Mouse (Mus musculus) embryonic facial prominence, embryonic 11.5 days (tissue): ENCODE data around the gene Cel. TPM values are rescaled to one million over a fixed set of nuclear protein-coding genes. Genes with fewer than 3 reads are reported as not detected.

Source experiments
- ATAC-seq: fragments of 200-750 bp; cut with Nextera tagmentation; replicated peaks from 2 replicates; pipeline ENCODE4 v1.8.0; 2017; ENCODE audit warnings: low read depth; ENCODE audit not compliant: insufficient number of reproducible peaks, low FRiP score, low TSS enrichment
- DNase-seq: peaks from one replicate; pipeline ENCODE4 v3.0.0-alpha.2; 2015; ENCODE audit warnings: low spot score
- H3K27ac ChIP-seq: fragments of 300-500 bp; sonication (generic); replicated peaks from 2 replicates; pipeline ENCODE4 v1.5.1; 2014; ENCODE audit warnings: mild to moderate bottlenecking, low read depth, low read length, control low read depth
- H3K27me3 ChIP-seq: fragments of 300-500 bp; sonication (generic); 2 replicates; pipeline ENCODE4 v1.6.1; 2014; ENCODE audit warnings: mild to moderate bottlenecking, low read length, moderate library complexity, mixed read lengths; ENCODE audit not compliant: control insufficient read depth, insufficient read depth
- H3K36me3 ChIP-seq: fragments of 300-500 bp; sonication (generic); replicated peaks from 2 replicates; pipeline ENCODE4 v1.6.1; 2014; ENCODE audit warnings: low read depth, mild to moderate bottlenecking, low read length, moderate library complexity, mixed read lengths; ENCODE audit not compliant: control insufficient read depth, insufficient read depth
- H3K4me1 ChIP-seq: fragments of 300-500 bp; sonication (generic); 2 replicates; pipeline ENCODE4 v1.6.1; 2014; ENCODE audit warnings: low read length, mixed read lengths; ENCODE audit not compliant: control insufficient read depth, insufficient read depth
- H3K4me2 ChIP-seq: fragments of 300-500 bp; sonication (generic); 2 replicates; pipeline ENCODE4 v1.6.1; 2014; ENCODE audit warnings: low read depth, mild to moderate bottlenecking, control low read depth, low read length, moderate library complexity
- H3K4me3 ChIP-seq: fragments of 300-500 bp; sonication (generic); 2 replicates; pipeline ENCODE4 v1.5.1; 2014; ENCODE audit warnings: low read depth, low read length, control low read depth
- H3K9ac ChIP-seq: fragments of 300-500 bp; sonication (generic); replicated peaks from 2 replicates; pipeline ENCODE4 v1.6.1; 2014; ENCODE audit warnings: mild to moderate bottlenecking, control low read depth, low read length
- H3K9me3 ChIP-seq: fragments of 300-500 bp; sonication (generic); replicated peaks from 2 replicates; pipeline ENCODE4 v1.6.1; 2016; ENCODE audit warnings: mild to moderate bottlenecking, low read length, inconsistent platforms, mixed read lengths; ENCODE audit not compliant: control insufficient read depth
- WGBS: fragments of 180-500 bp; shearing (Covaris S2); extraction: QIAGEN DNeasy Blood & Tissue Kit; methylation state at CpG from one replicate; pipeline ENCODE4 v1.1.7; 2014; 5-methylcytosine and 5-hydroxymethylcytosine counted together
- polyA plus RNA-seq: library from polyadenylated mRNA; unstranded; fragments of >200 nt; fragmentation: Nextera tagmentation; extraction: Ambion mirVana; gene quantifications from 2 replicates; pipeline ENCODE4 v1.2.1, GENCODE M21; 2014

Gene Cel
- polyA plus RNA-seq, 1 experiment from 2014 or later, result not detected

GRCm38 (mm10) chr2:28539206-28539605 is 24.0 kb downstream of the Cel start:
- no peak overlapping the region for H3K4me2 ChIP-seq

GRCm38 (mm10) chr2:28538817-28539128 is 24.4 kb downstream of the Cel start:
- Histone ChIP-seq H3K9me3 (no peaks in the 10 kb centered on the region), H3K27ac (peak overlapping the region; percentile 39; the same call in 1 of the 2 replicates), H3K36me3 (no peaks in the 10 kb centered on the region; the same call in none of the 2 replicates), H3K27me3 (no peaks in the 10 kb centered on the region), H3K4me3 (no peak overlapping the region), H3K4me1 (peaks cover 15% of the 10 kb centered on the region), H3K4me2 (no peak overlapping the region), H3K9ac (no peak overlapping the region)
- DNase-seq (peak; percentile 26), ATAC-seq (0 out of 2 replicates have a peak, but pooled peaks have one; percentile 0)
- no CpG with 5 or more reads among the region's 1 CpGs for WGBS

More at GRCm38 (mm10) chr2:28539206-28539605, 24.0 kb downstream of the Cel start:
- H3K36me3 ChIP-seq, result no peaks in the 10 kb centered on the region; the same call in none of the 2 replicates
- DNase-seq (peak; percentile 62), ATAC-seq (peak; percentile 35; the same call in 1 of the 2 replicates)
- H3K27me3 ChIP-seq, result no peaks in the 10 kb centered on the region
- no peaks in the 10 kb centered on the region for H3K9me3 ChIP-seq
- peak overlapping the region; percentile 39; the same call in 1 of the 2 replicates for H3K27ac ChIP-seq
- no peak overlapping the region for H3K4me3 ChIP-seq
- H3K4me1 ChIP-seq, result peaks cover 15% of the 10 kb centered on the region
- H3K9ac ChIP-seq, result peak overlapping the region; percentile 15
- 34% methylated on average over 7 of the region's 7 CpGs for WGBS

- H3K9ac ChIP-seq, result no peak overlapping the region
- no peaks in the 10 kb centered on the region for H3K27me3 ChIP-seq
- H3K9me3 ChIP-seq, result no peaks in the 10 kb centered on the region
- H3K4me2 ChIP-seq, result no peak overlapping the region
- H3K36me3 ChIP-seq, result no peaks in the 10 kb centered on the region; the same call in none of the 2 replicates
- no peak for ATAC-seq
- H3K4me3 ChIP-seq, result no peak overlapping the region
- WGBS, result 82% methylated on average over 8 of the region's 8 CpGs
- DNase-seq, result no peak
- peak overlapping the region; percentile 39; the same call in 1 of the 2 replicates for H3K27ac ChIP-seq
- peaks cover 15% of the 10 kb centered on the region for H3K4me1 ChIP-seq
Observed at GRCm38 (mm10) chr2:28537995-28538816, 25.0 kb downstream of the Cel start.

- no peak for DNase-seq
- no peaks in the 10 kb centered on the region for H3K9me3 ChIP-seq
- no peaks in the 10 kb centered on the region for H3K27me3 ChIP-seq
- H3K4me3 ChIP-seq, result no peak overlapping the region
- WGBS, result 37% methylated on average over 4 of the region's 4 CpGs
- no peak overlapping the region for H3K27ac ChIP-seq
- H3K36me3 ChIP-seq, result no peaks in the 10 kb centered on the region; the same call in none of the 2 replicates
- no peak overlapping the region for H3K9ac ChIP-seq
- H3K4me2 ChIP-seq, result no peak overlapping the region
- no peak for ATAC-seq
- peaks cover 18% of the 10 kb centered on the region for H3K4me1 ChIP-seq
Observed at GRCm38 (mm10) chr2:28537634-28537920, 25.6 kb downstream of the Cel start.

- Histone ChIP-seq H3K4me3 (no peak overlapping the region), H3K4me1 (peaks cover 18% of the 10 kb centered on the region), H3K4me2 (no peak overlapping the region), H3K36me3 (no peaks in the 10 kb centered on the region), H3K9ac (no peak overlapping the region), H3K27ac (no peak overlapping the region), H3K27me3 (no peaks in the 10 kb centered on the region), H3K9me3 (no peaks in the 10 kb centered on the region)
- WGBS, result 80% methylated on average over 11 of the region's 11 CpGs
- DNase-seq, result no peak
- no peak for ATAC-seq
Observed at GRCm38 (mm10) chr2:28536766-28537633, 26.2 kb downstream of the Cel start.

GRCm38 (mm10) chr2:28536166-28536565 is 27.0 kb downstream of the Cel start:
- Histone ChIP-seq H3K36me3 (no peaks in the 10 kb centered on the region), H3K4me2 (no peak overlapping the region), H3K27me3 (no peaks in the 10 kb centered on the region), H3K4me1 (peaks cover 18% of the 10 kb centered on the region), H3K9me3 (no peaks in the 10 kb centered on the region), H3K9ac (no peak overlapping the region), H3K4me3 (no peak overlapping the region), H3K27ac (no peak overlapping the region)
- DNase-seq (peak; percentile 22), ATAC-seq (no peak)
- 56% methylated on average over 4 of the region's 4 CpGs for WGBS

GRCm38 (mm10) chr2:28535650-28536049 is 27.6 kb downstream of the Cel start:
- ATAC-seq (no peak), DNase-seq (no peak)
- H3K27ac ChIP-seq, result peak overlapping the region; percentile 77
- H3K4me2 ChIP-seq, result peak overlapping the region; percentile 13; the same call in 1 of the 2 replicates
- H3K27me3 ChIP-seq, result no peaks in the 10 kb centered on the region
- no peaks in the 10 kb centered on the region for H3K36me3 ChIP-seq
- H3K4me3 ChIP-seq, result no peak overlapping the region
- H3K4me1 ChIP-seq, result peaks cover 18% of the 10 kb centered on the region
- H3K9ac ChIP-seq, result peak overlapping the region; percentile 1
- WGBS, result 34% methylated on average over 7 of the region's 7 CpGs
- no peaks in the 10 kb centered on the region for H3K9me3 ChIP-seq

GRCm38 (mm10) chr2:28535263-28535540 is 28.0 kb downstream of the Cel start:
- H3K27me3 ChIP-seq, result no peaks in the 10 kb centered on the region
- H3K36me3 ChIP-seq, result no peaks in the 10 kb centered on the region
- WGBS, result 17% methylated on average over 4 of the region's 4 CpGs
- H3K9ac ChIP-seq, result peak overlapping the region; percentile 1
- H3K9me3 ChIP-seq, result no peaks in the 10 kb centered on the region
- peaks cover 18% of the 10 kb centered on the region for H3K4me1 ChIP-seq
- no peak overlapping the region; the same call in 1 of the 2 replicates for H3K4me3 ChIP-seq
- ATAC-seq (no peak), DNase-seq (no peak)
- peak overlapping the region; percentile 22 for H3K4me2 ChIP-seq
- H3K27ac ChIP-seq, result peak overlapping the region; percentile 77
